Mouse (Mus musculus) spleen, postnatal 36 days (tissue): ENCODE results near the gene Fat3.

Experiments
- DNase-seq, 2 experiments: peaks; one replicate each; pipeline ENCODE4 v3.0.0; 2022; ENCODE audit warnings: low spot score in 2 of 2, mixed read lengths in 1 of 2

Fat3 gene

DNA sequence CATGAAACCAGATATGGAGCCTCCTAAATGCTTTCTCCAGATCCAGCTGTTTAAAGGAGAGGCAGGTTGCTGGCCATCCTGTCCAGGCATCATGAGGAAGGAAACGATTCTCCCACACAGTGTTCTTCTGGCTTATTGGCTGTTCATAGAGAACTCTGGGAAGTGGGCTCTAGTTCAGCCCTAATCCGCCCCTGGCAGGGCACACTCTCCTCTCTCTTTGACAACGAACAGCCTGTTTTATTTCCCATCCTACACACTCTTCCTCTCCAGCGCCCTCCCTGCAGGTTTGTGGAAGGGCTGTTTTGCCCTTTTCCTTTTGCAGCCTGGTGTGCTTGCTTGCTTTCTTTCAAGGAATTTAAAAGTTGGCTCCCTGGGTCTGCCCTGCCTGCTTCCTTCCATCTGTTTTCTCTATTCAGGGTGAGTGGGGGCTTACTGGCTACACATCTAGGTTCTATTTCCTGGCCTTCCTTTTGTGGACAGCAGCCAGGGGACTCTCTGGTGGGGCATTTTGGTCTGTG, 472.6 kb downstream of the Fat3 start:
- DNase-seq = no peak

DNA sequence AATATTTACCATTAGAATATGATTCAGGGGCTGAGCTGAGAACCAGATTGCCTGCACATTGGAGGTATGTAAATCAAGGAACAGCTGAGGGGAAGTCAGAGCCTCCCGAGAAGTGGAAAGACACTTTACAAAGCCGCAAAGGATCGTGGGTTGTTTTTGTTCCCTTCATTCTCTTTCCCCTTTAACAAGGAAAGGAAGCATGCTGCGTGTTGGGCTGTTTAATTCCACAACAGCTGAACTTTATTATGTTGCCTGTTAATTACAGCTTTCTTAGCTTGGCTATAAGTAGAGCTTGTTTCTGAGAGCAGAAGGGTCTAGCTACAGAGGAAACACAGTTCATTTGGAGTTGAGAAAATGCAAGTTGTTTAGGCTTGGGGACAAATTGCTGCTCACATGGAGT, 475.0 kb downstream of the Fat3 start:
- DNase-seq = no peak

DNA sequence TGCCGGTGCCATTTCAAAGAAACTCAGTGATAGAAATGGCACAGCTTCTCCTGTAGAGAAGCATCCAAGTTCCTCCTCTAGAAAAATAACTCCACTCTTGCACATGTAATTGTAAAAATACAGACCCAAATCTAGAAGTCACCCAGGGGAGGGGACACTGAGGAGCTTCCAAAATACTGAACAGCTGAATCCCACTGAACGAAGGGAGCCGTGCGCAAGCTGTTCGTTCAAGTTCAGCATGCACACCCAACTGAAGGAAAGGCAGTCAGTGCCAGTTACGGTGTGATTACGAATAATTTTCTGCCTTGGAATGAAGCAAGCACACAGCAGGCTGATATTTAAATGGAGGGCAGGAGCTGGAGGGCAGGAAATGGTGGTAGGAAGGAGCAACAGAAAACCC, 476.4 kb downstream of the Fat3 start:
- DNase-seq = no peak

DNA sequence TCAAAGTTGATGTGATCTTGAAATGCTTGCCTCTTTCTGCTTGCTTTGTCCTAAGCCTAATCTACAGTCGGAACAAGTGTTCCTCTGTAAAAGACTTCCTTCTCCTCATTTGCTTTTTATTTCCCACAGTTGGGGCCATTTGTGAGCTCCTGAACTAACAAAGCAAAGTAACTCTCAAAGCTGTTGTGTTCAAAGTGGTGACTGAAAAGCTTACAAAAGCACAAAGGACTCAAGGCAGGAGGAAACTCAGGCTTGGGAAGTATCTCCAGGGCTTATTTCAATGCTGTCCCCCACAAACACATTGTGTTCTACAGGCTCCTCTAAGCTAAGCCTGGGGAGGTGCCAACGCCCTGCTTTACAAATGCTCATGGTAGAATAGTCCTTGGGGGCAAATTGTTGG, 487.0 kb downstream of the Fat3 start:
- no peak for DNase-seq

DNA sequence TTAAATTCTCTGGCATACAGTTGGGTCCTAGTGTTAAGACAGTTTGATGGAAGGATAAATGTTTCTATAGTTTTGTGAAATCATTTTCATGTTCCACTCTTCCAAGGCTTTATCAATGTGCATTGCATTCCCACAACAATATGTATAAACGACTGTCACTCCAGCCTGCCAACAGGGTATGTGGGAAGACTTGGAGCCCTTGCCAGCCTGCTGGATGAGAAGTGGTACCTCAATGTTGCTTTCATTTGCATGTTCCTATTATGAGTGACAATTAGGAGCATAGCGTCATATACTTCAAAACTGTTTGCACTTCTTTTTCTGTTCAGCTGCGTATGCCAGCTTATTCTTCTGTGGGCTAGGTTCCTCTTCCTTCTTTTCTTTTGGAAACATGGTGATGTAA, 489.7 kb downstream of the Fat3 start:
- no peak for DNase-seq

DNA sequence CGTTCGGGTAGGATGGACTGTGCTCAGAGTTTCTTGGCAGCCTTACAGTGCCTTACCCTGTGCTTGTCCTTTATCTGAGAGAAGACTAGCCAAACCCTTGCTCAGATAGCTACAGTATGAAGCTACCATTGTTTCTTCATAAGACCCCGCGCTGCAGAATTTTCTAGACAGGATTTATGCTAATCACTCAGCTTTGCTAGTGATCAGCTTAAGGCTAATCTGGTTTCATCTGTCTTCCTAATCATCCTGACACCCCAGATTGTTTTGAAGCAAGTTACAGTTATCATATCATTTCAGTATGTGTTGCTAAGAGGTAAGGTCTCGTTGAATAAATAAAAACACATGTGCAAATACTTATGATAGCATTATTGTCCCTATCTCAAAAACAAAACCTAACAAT, 493.6 kb downstream of the Fat3 start:
- DNase-seq = no peak

DNA sequence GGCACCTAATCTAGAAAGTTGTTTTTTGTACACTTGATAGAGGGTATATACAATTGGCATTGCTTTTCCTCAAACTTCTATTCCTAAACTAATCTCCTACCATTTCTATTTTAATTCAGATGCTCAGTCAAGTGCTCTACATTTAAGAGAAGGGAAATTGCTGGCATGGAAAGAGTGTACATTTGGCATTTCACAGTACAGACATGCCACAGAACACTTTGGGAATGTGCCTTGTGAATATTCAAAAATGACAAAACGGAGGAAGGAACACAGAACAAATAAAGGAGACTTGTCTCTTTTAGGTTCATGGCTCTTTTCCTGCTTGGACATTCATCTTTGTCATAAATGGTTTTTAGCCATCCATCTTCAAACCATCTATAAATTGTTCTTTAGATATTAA, 498.1 kb downstream of the Fat3 start:
- DNase-seq = no peak

DNA sequence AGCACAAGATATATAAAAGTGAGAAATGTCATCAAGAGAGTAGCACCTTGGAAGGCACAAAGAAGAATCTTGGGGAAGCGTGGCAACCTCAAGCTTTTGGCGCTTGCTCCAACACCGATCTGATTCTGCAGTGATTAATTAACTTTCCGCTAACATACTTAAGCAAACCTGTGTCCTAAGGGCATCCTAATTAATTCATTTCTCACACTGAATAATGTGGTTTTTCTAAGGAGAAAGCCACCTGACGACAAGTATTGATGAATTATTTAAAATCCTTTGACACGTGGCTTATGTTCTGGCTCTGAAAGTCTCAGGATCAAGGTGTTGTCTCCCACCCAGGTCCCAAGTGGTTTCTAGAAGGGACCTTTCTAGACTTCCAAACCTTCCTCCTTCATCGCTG, 506.3 kb downstream of the Fat3 start:
- no peak for DNase-seq

DNA sequence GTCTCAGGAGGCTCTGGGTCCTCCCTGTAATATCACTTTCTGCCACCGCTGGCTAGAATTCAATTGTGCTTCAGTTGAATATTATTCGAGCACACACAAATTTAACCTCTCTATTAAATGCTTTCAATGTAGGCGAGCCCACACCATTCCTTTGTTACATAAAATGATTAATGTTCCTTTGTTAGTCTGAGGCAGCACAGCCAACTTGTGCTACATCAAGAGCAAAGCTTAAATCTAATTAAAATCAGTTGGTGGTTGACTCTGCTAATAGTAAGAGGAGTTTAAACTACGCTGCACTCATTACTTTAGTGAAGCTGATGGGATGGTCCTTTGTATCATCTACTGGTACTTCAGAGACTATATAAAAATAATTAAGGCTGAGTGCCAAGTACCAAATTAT, 506.9 kb downstream of the Fat3 start:
- DNase-seq = no peak

DNA sequence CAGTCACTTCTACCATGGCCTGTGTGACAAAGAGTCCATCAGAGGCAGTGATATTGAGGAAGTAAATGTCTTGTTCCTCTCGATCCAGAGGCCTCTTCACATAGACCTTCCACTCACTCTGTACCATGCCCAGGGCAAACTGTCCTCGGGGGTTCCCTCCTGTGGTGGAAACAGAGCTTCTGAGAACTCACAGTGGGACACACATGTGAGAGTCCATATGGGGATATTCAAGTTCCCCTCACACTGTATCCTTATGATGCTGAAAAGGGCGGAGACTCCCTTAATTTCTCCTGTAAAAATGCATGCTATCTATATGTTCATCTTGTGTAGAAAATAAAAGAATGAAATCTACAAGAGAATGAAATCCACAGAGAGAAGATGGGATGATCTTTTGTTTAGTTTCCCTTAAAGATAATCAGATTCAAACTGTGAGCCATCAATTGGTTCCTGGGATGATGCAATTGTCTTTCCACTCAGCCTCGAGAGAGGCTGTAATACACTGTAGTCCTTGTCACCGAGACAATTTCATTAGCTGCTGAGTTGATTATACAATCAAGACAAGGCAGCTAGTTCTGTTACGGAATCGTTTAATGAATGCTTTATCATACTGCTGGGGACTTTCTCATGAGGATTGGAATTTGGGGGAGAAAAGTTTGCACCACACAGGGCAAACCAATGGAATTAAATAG, 508.8 kb downstream of the Fat3 start:
- DNase-seq = no peak

DNA sequence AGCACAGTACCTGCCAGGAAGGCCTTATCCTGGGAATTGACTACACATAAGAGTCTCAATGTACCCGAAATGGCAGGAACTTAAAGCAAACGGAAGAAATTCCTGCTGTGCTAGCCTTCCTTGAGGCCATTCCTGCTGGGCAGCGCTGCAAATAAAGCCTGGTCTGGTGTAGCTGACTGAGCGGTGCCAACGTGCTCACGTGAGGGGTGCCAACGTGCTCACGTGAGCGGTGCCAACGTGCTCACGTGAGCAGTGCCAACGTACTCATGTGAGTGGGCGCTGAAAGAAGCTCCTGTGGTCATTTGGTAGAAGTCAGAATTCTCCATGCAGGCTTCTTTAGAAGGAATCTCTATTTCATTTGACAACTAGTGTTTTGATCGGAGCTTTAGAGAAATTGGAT, 522.8 kb downstream of the Fat3 start:
- no peak for DNase-seq

DNA sequence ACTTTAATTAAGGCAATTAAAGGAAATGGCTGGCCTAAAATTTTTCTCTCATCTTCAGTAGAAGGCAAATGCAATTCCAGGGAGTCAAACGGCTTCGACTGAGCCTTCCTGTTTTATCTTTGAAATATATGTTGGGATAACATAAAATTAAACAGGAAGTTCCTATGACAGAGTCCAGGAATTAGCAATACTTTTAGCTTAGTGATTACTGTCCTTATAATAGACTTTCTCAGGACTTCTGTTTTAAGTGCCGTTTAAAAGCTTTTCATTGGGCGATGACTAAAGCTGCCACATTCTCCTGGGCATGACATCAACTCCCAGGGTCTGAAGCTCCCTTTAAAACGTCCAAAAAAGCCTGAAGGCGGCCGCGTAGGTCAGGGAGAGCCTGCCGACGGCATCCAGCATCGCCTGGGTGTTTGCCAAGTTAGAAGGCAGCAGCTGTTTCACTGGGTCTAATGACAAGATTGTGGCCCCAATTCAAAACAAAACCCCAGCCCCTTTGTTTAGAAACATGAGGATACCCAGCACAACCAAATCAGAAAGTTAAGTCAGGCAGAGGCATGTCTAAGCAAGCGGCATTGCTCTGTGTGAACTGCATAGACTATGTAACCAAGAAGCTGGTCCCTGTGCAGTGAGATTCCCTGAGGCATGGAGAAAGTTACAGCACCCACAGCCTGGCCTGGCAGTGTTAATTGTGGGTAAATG, 524.0 kb downstream of the Fat3 start:
- no peak for DNase-seq

DNA sequence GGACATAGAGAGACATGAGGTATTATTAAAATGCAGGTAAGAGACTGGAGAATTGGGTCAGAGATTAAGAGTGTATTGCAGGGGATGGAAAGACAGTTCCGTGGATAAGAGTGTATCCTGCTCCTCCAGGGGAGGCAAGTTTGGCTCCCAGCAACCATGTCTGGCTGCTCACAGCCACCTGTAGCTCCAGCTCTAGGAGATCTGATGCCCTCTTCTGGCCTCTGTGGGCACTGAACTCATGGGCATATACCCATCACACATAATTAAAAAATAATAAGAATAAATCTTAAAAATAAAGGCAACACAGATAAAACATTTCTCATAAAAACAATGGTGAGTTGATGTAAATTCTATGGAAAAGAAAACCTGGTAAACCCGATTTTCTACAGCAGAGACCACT, 525.1 kb downstream of the Fat3 start:
- no peak for DNase-seq

DNA sequence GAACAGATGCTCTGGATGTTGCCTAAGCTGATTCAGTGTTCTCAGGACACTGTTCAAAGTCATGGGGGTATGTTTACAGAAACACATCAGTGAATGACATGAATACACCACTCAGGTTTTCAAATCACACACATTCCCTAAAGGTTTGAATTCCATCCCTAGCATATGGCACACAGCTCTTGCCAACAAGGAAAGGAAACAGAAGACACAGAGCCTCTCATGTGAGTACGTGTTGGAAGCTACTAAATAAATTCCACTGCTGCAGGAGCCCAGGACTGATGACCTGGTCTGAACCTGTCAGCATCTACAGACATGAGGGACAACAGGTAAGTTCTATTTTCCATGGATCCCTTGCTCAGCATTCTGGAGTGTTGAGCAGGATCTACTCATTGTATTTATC, 528.9 kb downstream of the Fat3 start:
- DNase-seq = no peak

DNA sequence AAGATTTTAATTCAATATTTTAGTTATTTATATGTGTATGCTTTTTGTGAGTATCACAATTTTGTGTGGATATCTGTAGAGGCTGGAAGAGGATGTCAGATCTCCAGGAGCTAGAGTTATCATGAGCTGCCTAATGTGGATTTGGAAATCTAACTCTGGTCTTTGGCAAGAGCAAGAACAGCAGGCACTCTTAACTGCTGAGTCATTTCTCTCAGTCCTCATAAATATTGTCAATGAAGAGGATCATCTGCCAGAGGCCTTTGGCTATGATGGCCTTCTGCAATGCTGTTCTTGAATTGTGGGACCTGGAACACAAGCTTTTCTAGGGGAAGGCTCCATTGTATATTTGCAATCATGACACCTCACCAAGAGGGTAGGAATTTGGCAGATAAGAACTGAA, 529.7 kb downstream of the Fat3 start:
- no peak for DNase-seq

DNA sequence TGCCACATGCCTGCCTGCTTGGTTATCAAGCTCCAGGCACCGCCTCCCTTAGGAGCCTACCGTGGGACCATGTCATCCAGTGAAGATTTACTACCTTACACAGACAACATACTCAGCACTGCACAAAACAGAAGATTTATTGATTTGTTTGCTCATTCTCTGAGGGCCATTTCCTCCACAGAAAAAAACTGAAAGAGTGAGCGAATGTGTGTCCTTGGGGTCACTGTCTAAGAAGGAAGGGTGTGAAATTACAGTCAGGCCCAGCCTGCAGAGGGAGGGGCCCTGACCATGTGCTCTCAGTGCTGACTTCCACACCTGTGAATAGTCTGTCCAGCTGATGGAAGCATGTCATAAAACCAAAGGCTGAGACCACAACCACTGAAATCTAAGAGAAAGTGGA, 536.9 kb downstream of the Fat3 start:
- DNase-seq = no peak

DNA sequence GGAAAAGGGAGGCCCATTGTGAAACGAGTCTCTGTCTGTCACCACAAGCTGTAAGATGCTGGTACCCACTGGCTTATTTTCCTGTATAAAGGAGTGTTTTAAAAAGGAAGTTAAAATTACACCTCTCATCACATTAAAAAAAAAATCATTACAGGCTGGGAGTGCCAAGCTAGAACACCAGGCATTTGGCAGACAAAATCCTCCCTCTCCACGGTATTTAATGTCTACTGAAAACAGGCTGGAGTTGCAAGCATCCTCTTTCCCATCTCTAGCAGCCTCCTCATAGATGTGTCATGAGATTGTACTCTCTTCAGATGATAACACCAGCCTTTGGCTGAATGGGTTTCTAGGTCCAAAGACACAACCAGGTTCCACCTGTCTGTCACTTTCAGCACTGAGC, 538.2 kb downstream of the Fat3 start:
- no peak for DNase-seq

DNA sequence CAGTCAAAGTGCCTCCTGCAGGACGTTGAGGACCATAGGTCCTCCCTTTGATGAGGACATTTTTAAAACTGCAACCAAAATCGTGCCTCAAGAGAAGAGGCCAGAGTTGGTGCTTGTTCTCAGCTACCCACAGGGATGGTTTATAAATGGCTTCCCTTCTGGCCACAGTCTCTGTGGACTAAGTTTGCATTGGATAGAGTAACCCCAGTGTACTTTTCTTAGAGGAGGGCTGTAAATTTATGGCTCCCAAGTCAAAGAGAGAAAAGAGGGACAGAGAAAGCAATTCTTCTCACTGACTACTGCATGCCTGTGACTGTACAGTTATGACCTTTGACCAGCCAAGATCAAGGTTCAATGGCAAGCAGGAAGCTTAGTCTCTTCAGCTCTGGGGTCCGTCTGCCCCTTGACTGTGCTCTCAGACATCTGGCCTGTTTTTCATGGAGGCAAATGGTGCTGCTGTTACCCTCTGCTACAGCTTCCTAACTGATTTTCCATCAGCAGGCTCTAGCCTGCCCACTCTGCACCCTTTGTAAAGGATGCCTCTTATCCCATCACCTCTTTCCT, 542.8 kb downstream of the Fat3 start:
- no peak for DNase-seq

DNA sequence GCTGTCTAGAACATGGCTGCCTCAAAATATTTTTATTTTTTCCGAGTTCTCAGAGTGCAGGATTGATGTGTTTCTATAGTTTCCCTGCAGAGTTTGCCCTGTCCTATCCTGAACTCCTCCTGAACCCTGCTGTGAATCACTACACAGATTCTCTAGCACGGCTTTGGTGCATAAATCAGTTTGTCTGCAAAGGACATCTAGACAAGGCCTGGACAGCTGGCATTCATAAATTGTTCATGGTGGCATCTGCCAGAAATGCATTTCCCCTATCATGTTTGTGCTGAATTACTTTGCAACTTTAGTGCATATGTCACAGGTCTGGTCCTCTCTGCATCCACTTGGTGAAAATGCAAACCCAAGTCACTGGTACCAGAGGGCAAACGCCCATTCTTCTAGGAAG, 543.3 kb downstream of the Fat3 start:
- DNase-seq = no peak

DNA sequence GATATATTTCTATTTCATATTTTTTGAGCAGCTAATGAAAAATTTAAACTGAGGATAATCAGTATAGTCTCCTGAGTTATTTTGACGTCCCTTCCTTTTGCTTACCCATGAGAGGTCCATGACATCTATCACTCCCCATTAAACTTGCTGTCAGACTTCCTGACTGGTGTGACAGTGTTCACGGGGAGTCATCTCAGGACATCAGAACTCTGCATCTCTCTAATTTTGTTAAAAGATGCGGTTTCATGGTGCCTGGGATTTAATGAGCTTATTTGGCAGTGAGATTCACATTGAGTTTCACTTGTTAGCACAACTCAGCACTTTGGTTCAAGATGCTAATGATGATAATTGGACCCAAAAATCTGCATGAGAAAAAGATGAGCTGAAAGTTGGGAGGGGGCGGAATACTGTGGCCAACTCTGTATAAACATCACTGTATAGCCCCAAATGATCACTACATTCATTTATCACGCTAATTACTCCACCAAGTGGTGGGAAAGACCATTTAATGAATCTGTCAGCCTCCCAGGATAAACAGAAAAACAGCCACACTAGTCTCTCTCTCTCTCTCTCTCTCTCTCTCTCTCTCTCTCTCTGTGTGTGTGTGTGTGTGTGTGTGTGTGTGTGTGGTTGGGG, 545.8 kb downstream of the Fat3 start:
- DNase-seq = no peak

DNA sequence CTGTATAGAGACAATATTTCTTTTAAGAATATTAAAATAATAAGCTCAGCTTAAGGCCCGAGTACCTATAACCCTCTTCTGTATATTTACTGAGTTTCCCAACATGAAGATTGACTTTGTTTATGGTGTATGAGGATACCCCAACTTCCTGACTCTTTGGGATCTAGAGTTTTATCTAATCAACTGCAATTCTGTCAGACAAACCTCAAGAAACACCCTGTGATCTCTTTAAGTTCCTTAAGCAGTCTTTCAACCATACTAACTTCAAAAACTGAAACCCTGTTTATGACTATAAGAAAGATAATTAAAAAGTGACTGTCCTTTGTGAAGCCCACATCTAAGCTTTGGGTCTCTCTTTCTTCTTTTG, 546.8 kb downstream of the Fat3 start:
- no peak for DNase-seq

DNA sequence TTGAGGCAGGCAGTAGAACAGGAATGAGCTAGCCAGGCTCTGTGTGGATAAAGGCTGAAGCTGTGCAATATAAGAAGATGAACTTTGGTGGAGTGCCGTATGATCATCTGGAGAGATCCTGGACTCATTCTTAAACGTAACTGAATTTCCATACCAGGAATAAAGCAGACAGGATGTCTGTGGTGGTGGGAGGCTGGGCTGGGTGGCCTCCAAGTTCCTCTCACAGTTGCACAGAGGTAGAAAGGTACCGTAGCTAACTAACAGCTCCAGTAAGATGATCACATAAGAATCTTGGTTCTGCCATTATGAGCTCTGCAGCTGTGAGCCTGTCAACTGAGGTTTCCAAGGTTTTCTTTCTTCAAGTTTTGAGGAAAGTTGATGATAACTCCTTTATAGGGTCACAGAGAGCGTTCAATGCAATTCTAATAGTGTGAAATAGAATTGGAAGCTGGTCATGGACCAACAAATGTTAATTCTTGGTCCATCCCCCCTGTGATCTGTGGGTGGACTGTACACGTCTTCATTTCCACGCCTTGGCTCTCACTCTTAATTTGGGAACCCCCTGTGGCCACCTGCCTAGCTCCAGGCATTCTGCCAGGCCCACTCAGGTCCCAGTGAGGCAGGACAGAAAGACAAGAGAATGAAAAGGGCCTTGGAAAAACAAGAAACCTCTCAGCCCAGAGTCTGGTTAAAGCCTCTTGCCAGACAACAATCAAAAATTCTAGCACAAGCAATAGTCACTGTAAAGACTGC, 547.3 kb downstream of the Fat3 start:
- no peak for DNase-seq
